Mouse (Mus musculus) urinary bladder, postnatal 4 days (tissue): ENCODE measurements around the gene Strap.

Experiments
- DNase-seq, 2 experiments: peaks; one replicate each; pipeline ENCODE4 v3.0.0; 2021 to 2022; ENCODE audit warnings: low spot score in 2 of 2

The Strap gene

GRCm38 (mm10) chr6:137774166-137774565 is 39.3 kb downstream of the Strap start:
- DNase-seq = peak in 1 of 2 experiments; percentile 55

GRCm38 (mm10) chr6:137775159-137775558 is 40.3 kb downstream of the Strap start:
- no peak for DNase-seq

- peak in 1 of 2 experiments; percentile 46 for DNase-seq
Observed at GRCm38 (mm10) chr6:137776981-137777380, 42.1 kb downstream of the Strap start.

DNA sequence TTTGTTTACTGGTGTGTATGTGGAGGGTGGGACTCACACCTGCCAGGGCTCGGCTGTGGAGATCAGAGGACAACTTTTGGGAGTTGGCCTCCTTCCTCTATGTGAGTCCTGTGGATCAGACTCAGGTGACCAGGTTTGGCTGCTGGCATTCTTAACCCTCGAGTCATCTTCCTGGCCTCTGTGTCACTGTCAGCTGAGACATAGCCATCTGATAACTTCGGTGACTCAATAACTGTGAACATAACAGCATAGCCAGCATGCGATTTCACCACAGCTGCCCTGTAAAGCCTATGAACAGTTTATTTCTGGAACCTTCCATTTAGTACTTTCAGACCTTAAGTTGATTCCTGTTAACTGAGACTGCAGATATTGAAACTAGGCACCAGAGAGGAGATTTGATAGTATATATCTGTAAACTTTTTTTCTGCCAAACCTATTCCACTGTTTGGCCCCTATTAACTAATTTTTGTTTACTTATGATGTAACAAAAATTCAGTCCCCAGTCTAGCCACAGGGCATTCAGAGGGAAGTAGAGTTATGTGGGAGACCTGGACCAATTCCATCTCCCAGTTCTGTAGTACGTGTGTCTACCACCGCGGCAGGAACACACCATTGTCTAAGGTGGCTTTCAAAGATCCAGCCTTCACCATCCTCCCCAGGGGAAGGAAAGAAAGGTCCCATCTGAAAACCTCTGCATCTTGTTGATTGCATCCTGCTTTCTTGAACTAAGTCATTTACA is 49.2 kb downstream of the Strap start:
- peak in 1 of 2 experiments; percentile 50 for DNase-seq

DNA sequence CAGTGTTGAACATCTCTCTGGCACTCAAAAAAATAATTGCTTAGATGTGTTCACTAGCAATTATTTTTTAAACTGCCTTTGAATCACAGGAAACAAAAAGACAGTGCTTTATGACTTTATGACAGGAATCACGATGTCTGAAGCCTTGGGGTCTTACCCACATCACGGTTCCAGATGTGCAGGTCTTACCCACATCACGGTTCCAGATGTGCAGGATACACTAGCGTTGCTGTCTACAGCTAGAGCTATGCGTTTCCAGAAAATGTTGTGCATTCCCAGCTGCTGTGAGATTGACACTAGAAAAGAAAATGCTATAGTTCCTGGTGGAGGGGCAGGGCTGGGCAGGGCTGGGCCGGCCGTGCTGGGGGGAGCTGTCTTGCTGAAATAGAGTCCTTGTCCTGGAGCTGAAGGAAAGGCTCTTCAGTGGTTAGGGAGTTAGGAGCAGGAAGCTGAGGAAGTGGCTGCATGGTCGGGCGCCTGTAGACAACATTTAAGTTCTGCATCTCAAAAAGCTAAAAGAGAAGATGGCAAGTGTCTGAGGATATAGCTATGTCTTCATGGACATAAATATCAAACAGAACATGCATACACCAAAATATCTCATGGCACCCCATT is 54.2 kb downstream of the Strap start:
- no peak for DNase-seq

GRCm38 (mm10) chr6:137789658-137790057 is 54.8 kb downstream of the Strap start:
- no peak for DNase-seq

- no peak for DNase-seq
Observed at GRCm38 (mm10) chr6:137795494-137795893, 60.6 kb downstream of the Strap start.

- no peak for DNase-seq
Observed at GRCm38 (mm10) chr6:137796596-137797567, 62.0 kb downstream of the Strap start.

DNA sequence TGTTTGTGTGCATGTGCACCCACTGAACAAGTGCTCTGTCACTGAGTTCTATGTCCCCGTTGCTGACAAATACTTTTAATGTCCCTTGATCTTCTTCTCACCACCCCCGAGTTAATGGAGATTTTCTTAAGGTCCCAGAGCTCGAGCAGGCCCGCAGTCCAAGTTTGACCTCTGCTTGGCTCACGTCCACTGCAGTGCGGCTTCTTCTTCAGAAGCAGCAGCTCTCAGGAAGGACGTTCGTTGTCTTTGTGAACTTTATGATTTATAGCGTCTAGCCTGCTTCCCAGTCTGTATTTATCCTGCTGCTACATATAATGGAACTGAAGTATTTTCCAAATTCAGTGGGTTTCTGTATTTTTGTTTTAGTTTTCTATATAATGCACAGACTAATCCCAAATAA is 64.4 kb downstream of the Strap start:
- no peak for DNase-seq
